Mouse (Mus musculus) hindbrain, embryonic 16.5 days (tissue): Measurements from ENCODE around the gene Slc36a2. TPM values are rescaled to one million over a fixed set of nuclear protein-coding genes. Genes with fewer than 3 reads are reported as not detected.

Source experiments
- ATAC-seq: fragments of 200-750 bp; cut with Nextera tagmentation; 2 replicates; pipeline ENCODE4 v1.8.0; 2017; ENCODE audit warnings: moderate TSS enrichment, moderate library complexity
- H3K27ac ChIP-seq: fragments of 300-500 bp; sonication (generic); 2 replicates; pipeline ENCODE4 v1.5.1; 2014; ENCODE audit warnings: low read depth, mild to moderate bottlenecking, control low read depth, low read length, moderate library complexity
- H3K27me3 ChIP-seq: fragments of 300-500 bp; sonication (generic); replicated peaks from 2 replicates; pipeline ENCODE4 v1.6.1; 2014; ENCODE audit warnings: low read length; ENCODE audit not compliant: control insufficient read depth, insufficient read depth
- H3K36me3 ChIP-seq: fragments of 300-500 bp; sonication (generic); 2 replicates; pipeline ENCODE4 v1.6.1; 2014; ENCODE audit warnings: mild to moderate bottlenecking, low read length, moderate library complexity, mixed read lengths; ENCODE audit not compliant: control insufficient read depth, insufficient read depth
- H3K4me1 ChIP-seq: fragments of 300-500 bp; sonication (generic); 2 replicates; pipeline ENCODE4 v1.6.1; 2014; ENCODE audit warnings: low read depth, low read length; ENCODE audit not compliant: control insufficient read depth, insufficient read depth
- H3K4me2 ChIP-seq: fragments of 300-500 bp; sonication (generic); 2 replicates; pipeline ENCODE4 v1.6.1; 2014; ENCODE audit warnings: mild to moderate bottlenecking, low read length, control low read depth, moderate library complexity
- H3K4me3 ChIP-seq: fragments of 300-500 bp; sonication (generic); 2 replicates; pipeline ENCODE4 v1.5.1; 2014; ENCODE audit warnings: mild to moderate bottlenecking, low read length, control low read depth, moderate library complexity
- H3K9ac ChIP-seq: fragments of 300-500 bp; sonication (generic); 2 replicates; pipeline ENCODE4 v1.6.1; 2014; ENCODE audit warnings: low read depth, mild to moderate bottlenecking, control low read depth, low read length, moderate library complexity
- H3K9me3 ChIP-seq: fragments of 300-500 bp; sonication (generic); 2 replicates; pipeline ENCODE4 v1.6.1; 2014; ENCODE audit warnings: mild to moderate bottlenecking, low read length, moderate library complexity; ENCODE audit not compliant: control insufficient read depth
- WGBS: fragments of 180-500 bp; shearing (Covaris S2); extraction: QIAGEN DNeasy Blood & Tissue Kit; methylation state at CpG from one replicate; pipeline ENCODE4 v1.1.7; 2014; 5-methylcytosine and 5-hydroxymethylcytosine counted together
- polyA plus RNA-seq: library from polyadenylated mRNA; unstranded; fragments of >200 nt; fragmentation: Nextera tagmentation; extraction: Ambion mirVana; gene quantifications from 2 replicates; pipeline ENCODE4 v1.2.1, GENCODE M21; 2015

Slc36a2 gene
- polyA plus RNA-seq, 1 experiment from 2014 or later, result 0.56 TPM

DNA sequence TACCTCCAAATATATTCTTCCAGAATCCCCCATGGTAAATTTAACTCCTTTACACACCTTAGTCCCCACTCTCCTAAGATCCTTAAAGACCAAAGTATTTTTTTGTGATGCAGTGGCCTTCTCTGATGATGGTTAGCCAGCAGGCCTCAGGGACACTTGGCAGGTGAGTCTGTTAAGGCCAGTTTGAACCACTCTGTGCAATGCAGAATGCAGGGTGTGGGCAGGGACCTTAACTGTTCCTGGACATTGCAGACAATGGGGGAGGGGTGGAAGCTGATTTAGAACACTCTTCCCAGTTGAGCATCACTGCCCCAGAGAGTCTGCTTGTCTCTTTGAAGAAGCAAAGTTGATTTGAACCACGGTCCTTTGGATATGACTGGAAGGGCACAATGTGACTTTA is 38.0 kb downstream of the Slc36a2 start:
- Histone ChIP-seq H3K4me1 (no peaks in the 10 kb centered on the region), H3K4me2 (no peak overlapping the region), H3K4me3 (no peak overlapping the region), H3K9ac (no peak overlapping the region), H3K27ac (no peak overlapping the region), H3K36me3 (no peaks in the 10 kb centered on the region), H3K9me3 (no peaks in the 10 kb centered on the region), H3K27me3 (no peaks in the 10 kb centered on the region)
- no peak for ATAC-seq
- 62% methylated on average over 1 of the region's 1 CpGs for WGBS

- H3K4me1 ChIP-seq, result no peaks in the 10 kb centered on the region
- H3K36me3 ChIP-seq, result no peaks in the 10 kb centered on the region
- 85% methylated on average over 5 of the region's 5 CpGs for WGBS
- no peaks in the 10 kb centered on the region for H3K9me3 ChIP-seq
- H3K4me2 ChIP-seq, result no peak overlapping the region
- H3K9ac ChIP-seq, result no peak overlapping the region
- no peaks in the 10 kb centered on the region for H3K27me3 ChIP-seq
- no peak overlapping the region for H3K4me3 ChIP-seq
- H3K27ac ChIP-seq, result no peak overlapping the region
- no peak for ATAC-seq
Observed at GRCm38 (mm10) chr11:55144011-55144410, 40.9 kb downstream of the Slc36a2 start.

GRCm38 (mm10) chr11:55141502-55141901 is 43.4 kb downstream of the Slc36a2 start:
- no peak overlapping the region for H3K9ac ChIP-seq
- no peaks in the 10 kb centered on the region for H3K9me3 ChIP-seq
- ATAC-seq, result no peak
- WGBS, result 86% methylated on average over 4 of the region's 4 CpGs
- H3K27ac ChIP-seq, result no peak overlapping the region
- no peaks in the 10 kb centered on the region for H3K4me1 ChIP-seq
- no peaks in the 10 kb centered on the region for H3K27me3 ChIP-seq
- H3K4me3 ChIP-seq, result no peak overlapping the region
- H3K4me2 ChIP-seq, result no peak overlapping the region
- H3K36me3 ChIP-seq, result no peaks in the 10 kb centered on the region

DNA sequence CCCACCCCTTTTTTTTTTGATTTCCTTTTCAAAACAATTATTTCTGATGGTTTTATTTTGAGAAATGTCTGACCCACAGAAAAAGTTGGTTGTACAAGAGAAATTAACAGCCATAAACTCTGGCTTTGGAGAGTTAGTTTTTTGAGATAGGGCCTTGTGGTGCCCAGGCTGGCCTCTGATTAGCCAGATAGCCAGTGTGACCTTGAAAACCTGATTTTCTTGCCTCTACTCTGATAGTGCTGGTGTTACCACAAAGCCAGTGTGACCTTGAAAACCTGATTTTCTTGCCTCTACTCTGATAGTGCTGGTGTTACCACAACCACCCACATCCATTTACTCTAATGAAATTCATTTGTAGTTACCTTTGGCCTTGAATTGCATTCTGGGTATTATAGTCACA is 47.2 kb downstream of the Slc36a2 start:
- H3K27ac ChIP-seq, result no peak overlapping the region
- no peak for ATAC-seq
- H3K27me3 ChIP-seq, result no peaks in the 10 kb centered on the region
- no peak overlapping the region for H3K9ac ChIP-seq
- no peaks in the 10 kb centered on the region for H3K36me3 ChIP-seq
- no peak overlapping the region for H3K4me3 ChIP-seq
- H3K9me3 ChIP-seq, result no peaks in the 10 kb centered on the region
- no peak overlapping the region for H3K4me2 ChIP-seq
- H3K4me1 ChIP-seq, result no peaks in the 10 kb centered on the region

DNA sequence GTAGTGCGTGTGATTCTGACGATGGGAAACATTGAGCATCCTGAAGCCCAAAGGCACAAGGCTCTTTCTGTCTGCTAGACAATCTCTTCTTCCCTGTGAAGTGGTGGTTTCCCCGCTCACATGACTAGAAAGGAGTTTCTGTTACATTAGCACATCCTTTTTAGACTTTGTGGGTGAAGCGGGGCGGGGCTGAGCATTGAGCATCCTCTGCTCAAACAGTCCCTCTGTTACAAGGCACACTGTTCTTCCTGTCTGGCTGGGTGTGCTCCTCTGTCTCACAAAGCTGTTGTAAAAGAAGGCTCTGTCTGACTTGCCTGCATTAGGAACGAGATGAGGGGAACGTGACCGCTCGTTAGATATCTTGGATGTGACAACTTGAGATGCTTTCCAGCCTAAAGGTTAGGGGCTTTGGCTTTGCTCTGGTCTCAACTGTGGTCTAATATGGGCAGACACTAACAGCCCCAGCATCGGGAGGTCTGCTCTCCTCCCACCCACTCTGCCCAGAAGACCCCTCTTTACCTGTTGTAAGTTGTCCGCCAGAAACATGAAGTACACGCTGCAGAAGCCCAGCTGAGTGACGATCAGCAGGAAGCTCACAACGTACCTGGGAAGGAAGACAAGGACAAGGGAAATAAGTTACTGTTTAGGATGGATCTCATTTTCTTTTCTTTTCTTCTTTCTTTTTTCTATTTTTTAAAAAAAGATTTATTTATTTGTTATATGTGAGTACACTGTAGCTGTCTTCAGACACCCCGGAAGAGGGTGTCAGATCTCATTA is 47.9 kb downstream of the Slc36a2 start:
- Histone ChIP-seq H3K4me2 (no peak overlapping the region), H3K9me3 (no peaks in the 10 kb centered on the region), H3K4me1 (no peaks in the 10 kb centered on the region), H3K27me3 (no peaks in the 10 kb centered on the region), H3K4me3 (no peak overlapping the region), H3K9ac (no peak overlapping the region), H3K36me3 (no peaks in the 10 kb centered on the region), H3K27ac (no peak overlapping the region)
- 86% methylated on average over 15 of the region's 15 CpGs for WGBS
- ATAC-seq, result no peak

- no peak overlapping the region for H3K4me3 ChIP-seq
- no peaks in the 10 kb centered on the region for H3K4me1 ChIP-seq
- no peaks in the 10 kb centered on the region for H3K27me3 ChIP-seq
- H3K9ac ChIP-seq, result no peak overlapping the region
- no peak for ATAC-seq
- WGBS, result 85% methylated on average over 5 of the region's 5 CpGs
- no peaks in the 10 kb centered on the region for H3K36me3 ChIP-seq
- H3K4me2 ChIP-seq, result no peak overlapping the region
- H3K27ac ChIP-seq, result no peak overlapping the region
- H3K9me3 ChIP-seq, result no peaks in the 10 kb centered on the region
Observed at GRCm38 (mm10) chr11:55134871-55135270, 50.0 kb downstream of the Slc36a2 start.

DNA sequence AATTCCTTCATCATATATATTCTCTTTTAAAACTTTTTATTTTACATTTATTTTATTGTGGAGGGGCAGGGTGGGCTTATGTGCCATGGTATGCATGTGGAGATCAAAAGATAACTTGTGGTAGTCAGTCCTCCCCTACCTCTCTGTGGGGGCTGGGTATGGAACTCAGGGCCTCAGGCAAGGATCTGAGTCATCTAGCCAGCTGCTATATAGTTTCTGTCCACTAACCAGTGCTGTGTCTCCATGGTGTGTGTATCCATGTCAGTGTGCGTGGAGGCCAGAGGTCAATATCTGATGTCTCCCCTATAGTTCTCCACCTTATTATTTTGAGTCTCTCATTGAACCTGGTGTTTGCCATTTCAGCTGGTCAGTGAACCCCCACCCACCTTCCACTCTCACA is 50.5 kb downstream of the Slc36a2 start:
- no peak overlapping the region for H3K4me3 ChIP-seq
- 92% methylated on average over 1 of the region's 1 CpGs for WGBS
- H3K4me1 ChIP-seq, result no peaks in the 10 kb centered on the region
- ATAC-seq, result no peak
- H3K27me3 ChIP-seq, result no peaks in the 10 kb centered on the region
- no peaks in the 10 kb centered on the region for H3K9me3 ChIP-seq
- no peak overlapping the region for H3K9ac ChIP-seq
- no peaks in the 10 kb centered on the region for H3K36me3 ChIP-seq
- H3K4me2 ChIP-seq, result no peak overlapping the region
- H3K27ac ChIP-seq, result no peak overlapping the region

GRCm38 (mm10) chr11:55133204-55133603 is 51.7 kb downstream of the Slc36a2 start:
- H3K4me3 ChIP-seq, result no peak overlapping the region
- H3K9ac ChIP-seq, result no peak overlapping the region
- no peaks in the 10 kb centered on the region for H3K36me3 ChIP-seq
- ATAC-seq, result no peak
- H3K4me1 ChIP-seq, result no peaks in the 10 kb centered on the region
- 94% methylated on average over 1 of the region's 1 CpGs for WGBS
- H3K27me3 ChIP-seq, result no peaks in the 10 kb centered on the region
- H3K9me3 ChIP-seq, result no peaks in the 10 kb centered on the region
- no peak overlapping the region for H3K27ac ChIP-seq
- no peak overlapping the region for H3K4me2 ChIP-seq

DNA sequence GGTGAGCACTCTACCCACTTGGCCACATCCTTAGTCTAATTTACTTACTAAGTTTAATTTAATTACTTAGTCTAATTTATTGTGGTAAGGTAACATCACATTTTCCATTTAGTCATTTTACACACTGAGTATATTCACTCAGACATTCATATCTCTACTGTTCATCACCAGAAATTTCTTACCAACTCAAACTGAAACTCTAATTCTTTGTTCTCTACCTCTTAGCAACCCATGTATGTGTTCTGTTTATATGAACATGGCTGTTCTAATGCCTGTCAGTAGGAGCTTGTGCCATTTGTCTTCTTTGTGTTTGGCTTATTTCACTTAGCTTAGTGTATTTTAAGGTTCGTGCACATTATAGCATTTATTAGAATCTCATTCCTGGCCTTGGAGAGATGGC is 52.9 kb downstream of the Slc36a2 start:
- Histone ChIP-seq H3K9ac (no peak overlapping the region), H3K36me3 (no peaks in the 10 kb centered on the region), H3K27ac (no peak overlapping the region), H3K4me1 (no peaks in the 10 kb centered on the region), H3K4me3 (no peak overlapping the region), H3K27me3 (no peaks in the 10 kb centered on the region), H3K4me2 (no peak overlapping the region), H3K9me3 (no peaks in the 10 kb centered on the region)
- WGBS, result 83% methylated on average over 1 of the region's 1 CpGs
- ATAC-seq, result no peak
